In the genomic region with DNA sequence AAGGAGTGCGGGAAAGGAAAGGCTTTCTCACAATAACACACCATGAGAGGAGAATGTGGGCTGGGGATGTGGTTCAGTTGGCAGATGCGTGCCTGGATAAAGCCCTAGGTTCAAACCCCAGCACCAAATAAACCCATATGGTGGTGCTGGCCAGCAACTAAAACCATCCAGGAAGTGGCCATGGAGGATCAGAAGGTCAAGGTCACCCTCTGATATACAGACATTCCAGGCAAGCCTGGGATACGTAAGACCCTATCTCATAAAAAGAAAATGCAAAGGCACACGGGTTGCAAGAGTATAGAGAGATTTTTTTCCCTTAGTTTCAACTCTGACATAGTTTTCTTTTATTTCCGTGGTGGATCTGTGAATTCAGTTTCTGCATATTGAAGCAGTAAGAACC, we compare ENCODE assay signal across 24 mouse cellular contexts. TPM values are rescaled to one million over a fixed set of nuclear protein-coding genes. Genes with fewer than 3 reads are reported as not detected.
DNase-seq lines count a peak whose midpoint lies in the region; ATAC-seq and TF ChIP-seq lines count a peak whose summit lies in the region.
"Had no signal": no experiment of that assay in that cellular context is flagged by ENCODE, and none has a peak within 500 bp of the region (broad histone marks: within the 10 kb centered on the region; RNA-seq: fewer than 3 reads in every experiment).

No protein-coding gene starts in this region.

- H3K27me3 ChIP-seq in heart, embryonic 10.5 days (ENCODE audit: insufficient read depth, poor library complexity, severe bottlenecking), result no peaks in the 10 kb centered on the region
- H3K27me3 ChIP-seq in heart, adult 2 months (ENCODE audit: control insufficient read depth, insufficient read depth, low read length), result no peaks in the 10 kb centered on the region
- H3K27me3 ChIP-seq in stomach, postnatal 0 days (ENCODE audit: control insufficient read depth, insufficient read depth, low read length), result no peaks in the 10 kb centered on the region
- H3K27me3 ChIP-seq: embryonic facial prominence, embryonic 15.5 days; hindbrain, embryonic 13.5 days had no signal

- no peak overlapping the region for H3K4me2 ChIP-seq in stomach, postnatal 0 days (replicated peaks; ENCODE audit: low read depth)
- H3K4me2 ChIP-seq: embryonic facial prominence, embryonic 15.5 days; hindbrain, embryonic 13.5 days had no signal

- no peak overlapping the region for H3K4me3 ChIP-seq in heart, embryonic 10.5 days
- H3K4me3 ChIP-seq in heart, adult 2 months, result no peak overlapping the region
- H3K4me3 ChIP-seq in stomach, postnatal 0 days (ENCODE audit: low read depth, low read length), result no peak overlapping the region
- H3K4me3 ChIP-seq: embryonic facial prominence, embryonic 15.5 days; erythroblast, embryonic 14.5 days; forebrain, embryonic 10.5 days; hindbrain, embryonic 13.5 days had no signal

- H3K36me3 ChIP-seq in heart, embryonic 10.5 days, result no peaks in the 10 kb centered on the region
- H3K36me3 ChIP-seq in heart, adult 2 months (ENCODE audit: control insufficient read depth, insufficient read depth, low read length), result no peaks in the 10 kb centered on the region
- no peaks in the 10 kb centered on the region for H3K36me3 ChIP-seq in stomach, postnatal 0 days (ENCODE audit: control insufficient read depth, insufficient read depth, low read length)
- H3K36me3 ChIP-seq: embryonic facial prominence, embryonic 15.5 days; forebrain, embryonic 10.5 days; hindbrain, embryonic 13.5 days had no signal

- peak overlapping the region; percentile 47; the same call in 1 of the 2 replicates for H3K27ac ChIP-seq in heart, embryonic 10.5 days
- H3K27ac ChIP-seq in heart, adult 2 months, result no peak overlapping the region
- peak overlapping the region; percentile 56 for H3K27ac ChIP-seq in stomach, postnatal 0 days (replicated peaks)
- H3K27ac ChIP-seq: embryonic facial prominence, embryonic 15.5 days; forebrain, embryonic 10.5 days; hindbrain, embryonic 13.5 days; hindbrain, postnatal 0 days had no signal

- ATAC-seq in stomach, postnatal 0 days (ENCODE audit: low FRiP score, low TSS enrichment), result no peak
- ATAC-seq: activated CD4-positive, CD25-positive, alpha-beta regulatory T cell, adult 4 months; forebrain, embryonic 14.5 days; hindbrain, postnatal 0 days had no signal

- H3K9me3 ChIP-seq in heart, embryonic 10.5 days, result no peaks in the 10 kb centered on the region
- no peaks in the 10 kb centered on the region for H3K9me3 ChIP-seq in stomach, postnatal 0 days (ENCODE audit: control insufficient read depth, low read length)
- H3K9me3 ChIP-seq: embryonic facial prominence, embryonic 15.5 days; forebrain, embryonic 10.5 days; G1E; hindbrain, embryonic 13.5 days had no signal

- H3K4me1 ChIP-seq in heart, embryonic 10.5 days, result peaks cover 19% of the 10 kb centered on the region
- peaks cover 1% of the 10 kb centered on the region; the same call in 1 of the 2 replicates for H3K4me1 ChIP-seq in heart, adult 2 months (ENCODE audit: control insufficient read depth, insufficient read depth, low read length)
- no peaks in the 10 kb centered on the region for H3K4me1 ChIP-seq in stomach, postnatal 0 days (replicated peaks; ENCODE audit: control insufficient read depth, insufficient read depth)
- H3K4me1 ChIP-seq: embryonic facial prominence, embryonic 15.5 days; hindbrain, embryonic 13.5 days had no signal

- intact Hi-C loops in heart, adult 2 months (cut with DNase I), result no loop called here

- H3K9ac ChIP-seq in heart, adult 2 months (ENCODE audit: low read depth, low read length), result no peak overlapping the region
- H3K9ac ChIP-seq in stomach, postnatal 0 days (ENCODE audit: low read length), result no peak overlapping the region
- H3K9ac ChIP-seq: embryonic facial prominence, embryonic 15.5 days; hindbrain, embryonic 13.5 days had no signal

- H3K79me2 ChIP-seq in heart, adult 2 months (replicated peaks; ENCODE audit: control insufficient read depth, insufficient read depth, low read length), result no peaks in the 10 kb centered on the region; the same call in none of the 2 replicates

- TF ChIP-seq POLR2A in heart, adult 2 months (IDR thresholded peaks at IDR 0.05; ENCODE audit: insufficient read depth, low read depth, low read length), result no peak

- no peak for TF ChIP-seq EP300 in heart, adult 2 months (IDR thresholded peaks at IDR 0.05; ENCODE audit: insufficient read depth, low read depth, low read length)
- no peak for TF ChIP-seq EP300 in stomach, postnatal 0 days (optimal IDR thresholded peaks at IDR 0.05)

- TF ChIP-seq CTCF in heart, adult 2 months (IDR thresholded peaks at IDR 0.05), result no peak
- TF ChIP-seq CTCF in stomach, postnatal 0 days (IDR thresholded peaks at IDR 0.05; ENCODE audit: low read depth), result no peak

- DNase-seq in heart, embryonic 10.5 days (ENCODE audit: low spot score), result no peak
- DNase-seq in heart, adult 2 months, result no peak
- DNase-seq in 416B (ENCODE audit: low read depth) (peak; percentile 87), R1 (ENCODE audit: low read depth, low spot score) (peak; percentile 75)
- DNase-seq in stomach, postnatal 0 days (ENCODE audit: low spot score), result no peak
- no peak for DNase-seq in right cerebral cortex, postnatal 36 days (ENCODE audit: low spot score in 2 of 2)
- no peak for DNase-seq in gastrocnemius, adult 18-20 months (ENCODE audit: low spot score)
- DNase-seq: adrenal gland, adult 2 months; adrenal gland, postnatal 25 days; cerebellum, adult 18-20 months; cerebellum, postnatal 10 days; embryo, embryonic 11 days; gastrocnemius, postnatal 10 days; heart, postnatal 10 days; kidney, adult 11 months; kidney, adult 9 months had no signal

- 63% methylated on average over 5 of the region's 5 CpGs for WGBS in heart, embryonic 10.5 days
- WGBS in heart, adult 2 months, result 65% methylated on average over 5 of the region's 5 CpGs
- WGBS in stomach, postnatal 0 days, result 75% methylated on average over 5 of the region's 5 CpGs

RNA-seq across cellular contexts. Expression of gene Ide, which starts 3.3 kb away (rescaled TPM):
- 49.9 and 63.3 TPM in 2 replicates for polyA plus RNA-seq in heart, embryonic 10.5 days (2016; fragmentation: Nextera tagmentation; extraction: Ambion mirVana)
- total RNA-seq in heart, adult 2 months (2021), result 10 to 100 TPM; 52.2 to 99.8 TPM
- 24.0 and 50.6 TPM in 2 replicates for polyA plus RNA-seq in heart, adult 2 months (2012; rRNA removed)
- 213 and 221 TPM in 2 replicates for polyA plus RNA-seq in stomach, postnatal 0 days (2015; fragmentation: Nextera tagmentation; extraction: Ambion mirVana)
- 100 to 1,000 TPM; 106 to 173 TPM for total RNA-seq in gastrocnemius, adult 18-20 months (2021)

RNA-seq across cellular contexts. Expression of gene Kif11, which starts 35.3 kb away (rescaled TPM):
- 54.7 and 56.8 TPM in 2 replicates for polyA plus RNA-seq in heart, embryonic 10.5 days (2016; fragmentation: Nextera tagmentation; extraction: Ambion mirVana)
- total RNA-seq in heart, adult 2 months (2021), result under 1 TPM; 0.34 to 0.66 TPM
- polyA plus RNA-seq in heart, adult 2 months (2012; rRNA removed), result 0.20 and 0.35 TPM in 2 replicates
- polyA plus RNA-seq in stomach, postnatal 0 days (2015; fragmentation: Nextera tagmentation; extraction: Ambion mirVana), result 7.4 and 10.3 TPM in 2 replicates
- total RNA-seq in gastrocnemius, adult 18-20 months (2021), result under 1 TPM; 0.18 to 0.19 TPM

Comparison
In these comparisons a context has a peak if more than half of its experiments do, and no peak if none do; other contexts are left out.
1. DNase-seq: peak in 416B (single experiment) and R1 (single experiment); none in heart, embryonic 10.5 days (single experiment), heart, adult 2 months (0 of 2), stomach, postnatal 0 days (single experiment), right cerebral cortex, postnatal 36 days (0 of 2) and gastrocnemius, adult 18-20 months (single experiment).